Mouse (Mus musculus) forelimb bud, embryonic 11.5 days (tissue): ENCODE data around the gene 9230104L09Rik.

Source experiments
- DNase-seq: peaks from one replicate; pipeline ENCODE4 v3.0.0-alpha.2; 2012; ENCODE audit warnings: low read depth, low spot score

9230104L09Rik gene

DNA sequence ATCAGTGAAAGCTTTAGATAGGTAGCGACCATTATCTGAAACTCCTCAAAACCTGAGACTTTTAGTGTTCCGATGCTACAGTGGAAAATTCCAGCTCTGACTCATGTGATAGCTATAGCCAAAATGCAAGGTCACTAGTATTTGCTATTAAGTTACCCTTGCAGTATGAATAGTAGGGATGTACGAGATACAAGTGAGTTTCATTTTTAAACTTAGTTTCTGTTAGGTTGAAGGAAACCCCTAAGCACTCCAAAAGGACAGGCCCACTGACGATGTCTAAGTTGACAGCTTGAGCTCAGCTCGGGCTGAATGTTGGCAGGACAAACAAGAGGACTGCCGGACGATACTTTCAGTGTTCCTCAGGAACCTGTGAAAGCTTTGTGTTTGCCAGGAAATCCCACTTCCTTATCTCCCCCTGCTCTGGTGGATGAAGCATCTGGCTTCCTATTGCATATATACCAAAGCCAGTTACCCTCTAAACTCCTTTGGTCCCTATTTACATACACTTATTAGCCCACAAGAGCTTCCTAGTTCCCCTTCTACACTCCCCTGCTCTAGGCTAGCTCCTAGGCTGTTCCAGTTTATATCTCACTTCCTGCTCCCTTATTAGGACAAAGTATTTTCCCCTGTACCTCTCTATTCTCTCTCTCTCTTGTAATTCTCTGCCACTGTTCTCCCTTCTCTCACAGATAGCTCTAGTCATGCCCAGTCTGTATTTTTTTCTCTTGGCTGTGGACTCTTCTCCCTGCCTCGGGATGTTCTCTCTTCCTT is 8.0 kb downstream of the 9230104L09Rik start:
- no peak for DNase-seq

DNA sequence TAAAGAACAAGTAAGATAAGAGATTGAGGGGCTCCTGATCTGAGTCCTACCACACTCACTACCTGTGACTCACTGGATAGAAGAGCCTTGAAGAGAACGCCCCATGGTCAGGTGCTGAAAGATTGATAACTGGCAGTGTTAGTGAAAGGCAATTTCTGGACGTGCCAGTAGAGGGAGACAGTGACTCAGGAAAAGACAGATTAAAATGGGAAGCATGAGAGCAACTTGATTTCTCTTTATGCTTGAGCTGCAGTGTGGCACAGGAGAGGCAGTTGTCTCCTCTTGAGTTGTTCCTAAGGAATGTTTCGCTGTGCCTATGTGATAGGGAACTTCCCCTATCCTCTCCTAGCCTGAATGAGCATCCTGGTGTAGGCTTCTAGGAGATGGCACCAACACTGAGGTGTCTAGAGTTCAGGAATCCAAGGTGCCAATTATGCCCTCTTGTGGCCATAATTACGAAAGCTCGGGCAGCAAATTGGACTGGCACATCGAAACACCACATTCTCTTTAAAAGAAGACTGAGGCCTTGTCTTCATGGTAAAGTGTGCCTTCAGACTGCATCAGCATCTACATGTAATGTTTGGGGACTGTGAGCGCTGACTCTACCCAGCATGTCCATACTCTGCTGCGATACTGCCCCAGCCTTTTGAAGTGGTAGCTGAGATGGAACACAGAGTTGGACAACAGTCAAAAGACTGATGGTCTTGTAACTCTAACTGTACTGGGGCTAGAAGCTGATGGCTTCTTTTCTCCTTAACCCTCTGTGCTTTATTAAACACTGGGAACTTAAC is 13.5 kb downstream of the 9230104L09Rik start:
- DNase-seq, result peak; percentile 62

- DNase-seq, result no peak
Measured at GRCm38 (mm10) chr2:148839224-148839623, 25.6 kb downstream of the 9230104L09Rik start.

- DNase-seq, result no peak
Measured at GRCm38 (mm10) chr2:148838075-148838777, 26.6 kb downstream of the 9230104L09Rik start.

GRCm38 (mm10) chr2:148834912-148835311 is 29.9 kb downstream of the 9230104L09Rik start, which contains the start of gene Cst9:
TSS of gene Cst9 (plus strand) at chr2:148835147.
- no peak for DNase-seq

DNA sequence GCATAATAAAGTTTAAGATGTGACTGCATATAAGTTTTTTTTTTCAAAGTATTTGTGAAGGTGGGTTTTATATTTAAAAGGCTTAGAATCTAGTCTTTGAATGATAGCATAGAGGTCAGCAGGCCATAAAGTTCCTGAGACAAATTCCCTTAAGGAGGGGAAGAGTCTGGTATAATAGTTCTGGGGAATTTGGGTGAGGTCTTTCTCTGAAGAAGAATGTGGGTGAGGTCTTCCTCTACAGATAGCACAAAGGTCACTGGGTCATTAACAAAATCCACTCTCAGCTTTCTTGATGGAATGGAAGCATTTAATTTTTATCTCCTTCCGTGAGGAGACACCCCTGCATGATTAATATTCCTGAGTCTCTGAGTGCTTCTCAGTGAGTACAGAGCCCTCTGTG is 38.9 kb downstream of the 9230104L09Rik start:
- DNase-seq, result no peak

DNA sequence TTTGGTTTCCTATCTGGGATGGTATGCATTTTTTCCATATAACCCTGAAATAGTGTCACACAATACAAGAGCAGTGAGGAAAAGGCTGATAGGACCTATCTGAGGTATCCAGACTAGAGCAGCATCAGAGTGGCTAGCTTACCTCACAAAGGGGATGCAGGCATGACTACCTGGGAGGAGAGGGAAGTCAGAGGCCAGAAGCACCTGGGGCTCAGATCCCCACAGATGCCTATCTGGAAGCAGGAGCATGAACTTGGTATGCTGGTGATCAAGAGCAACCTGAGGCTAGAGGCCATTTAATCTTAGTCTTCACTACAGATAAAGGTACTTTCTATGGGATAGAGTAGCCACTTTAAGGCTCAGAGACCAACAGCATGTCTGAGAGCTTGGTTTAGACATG is 44.9 kb downstream of the 9230104L09Rik start, which contains the start of gene Cst13:
Gene Cst13 (plus strand): TSS at position 173 of the 400 bp plus-strand sequence.
- no peak for DNase-seq

DNA sequence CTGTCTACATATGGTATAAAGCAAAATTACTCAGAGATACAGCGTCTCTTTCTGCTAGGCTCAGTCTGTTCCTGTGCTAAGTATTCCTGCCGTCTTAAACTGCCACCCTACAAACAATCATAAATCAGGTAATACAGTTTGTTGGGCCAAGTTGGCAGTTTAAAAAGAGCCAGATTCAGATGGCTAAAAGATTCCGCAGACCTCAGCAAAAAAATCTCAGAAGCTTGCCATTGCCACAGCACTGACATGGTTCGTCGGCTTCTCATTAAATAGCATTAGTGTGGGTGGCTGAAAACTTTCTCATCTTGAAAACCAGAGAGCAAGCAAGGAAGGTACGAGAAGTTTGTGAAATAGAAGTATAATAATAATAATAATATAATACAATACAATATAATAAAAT is 58.1 kb downstream of the 9230104L09Rik start:
- DNase-seq, result no peak

- DNase-seq, result no peak
Measured at GRCm38 (mm10) chr2:148801491-148801921, 63.3 kb downstream of the 9230104L09Rik start.

DNA sequence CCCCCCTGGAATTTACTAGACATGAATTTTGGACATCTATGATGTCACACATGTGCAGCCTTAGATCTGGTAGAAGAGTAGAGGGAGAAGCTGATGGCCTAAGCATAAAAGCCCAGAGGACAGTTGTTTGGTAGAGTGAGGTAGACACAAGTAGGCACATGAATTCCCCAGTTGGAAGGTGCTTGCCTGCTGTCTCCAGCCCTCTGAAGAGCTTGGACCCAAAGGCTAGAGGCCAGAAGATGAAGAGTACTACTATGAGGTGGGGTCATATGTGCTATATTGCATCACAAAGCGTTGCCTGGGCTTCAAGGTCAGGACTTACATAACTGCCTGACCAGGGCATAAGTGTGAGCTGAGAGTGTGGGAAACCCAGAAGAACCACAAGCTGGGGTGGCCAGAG is 66.4 kb downstream of the 9230104L09Rik start, which contains the start of gene Cst8:
Gene Cst8 (plus strand): TSS at position 301 of the 400 bp plus-strand sequence.
- DNase-seq, result no peak
